Mouse (Mus musculus) kidney, postnatal 0 days (tissue): ENCODE data around the gene Serping1. TPM values are rescaled to one million over a fixed set of nuclear protein-coding genes. Genes with fewer than 3 reads are reported as not detected.

Source experiments
- ATAC-seq: fragments of 200-750 bp; cut with Nextera tagmentation; replicated peaks from 2 replicates; pipeline ENCODE4 v1.8.0; 2017; ENCODE audit warnings: low read depth, moderate number of reproducible peaks, moderate TSS enrichment, moderate library complexity; ENCODE audit not compliant: low FRiP score
- DNase-seq: peaks from one replicate; pipeline ENCODE4 v3.0.0-alpha.2; 2016; ENCODE audit warnings: low spot score
- H3K27ac ChIP-seq: fragments of 300-500 bp; sonication (generic); 2 replicates; pipeline ENCODE4 v1.5.1; 2014; ENCODE audit warnings: mild to moderate bottlenecking
- H3K27me3 ChIP-seq: fragments of 300-500 bp; sonication (generic); 2 replicates; pipeline ENCODE4 v1.6.1; 2014; ENCODE audit warnings: low read length, mixed read lengths; ENCODE audit not compliant: insufficient read depth
- H3K36me3 ChIP-seq: fragments of 300-500 bp; sonication (generic); 2 replicates; pipeline ENCODE4 v1.6.1; 2014; ENCODE audit warnings: low read length, mixed read lengths; ENCODE audit not compliant: insufficient read depth
- H3K4me1 ChIP-seq: fragments of 300-500 bp; sonication (generic); replicated peaks from 2 replicates; pipeline ENCODE4 v1.6.1; 2014; ENCODE audit warnings: antibody characterized with exemption, low read length, mixed read lengths; ENCODE audit not compliant: insufficient read depth
- H3K4me2 ChIP-seq: fragments of 300-500 bp; sonication (generic); 2 replicates; pipeline ENCODE4 v1.6.1; 2014; ENCODE audit warnings: mild to moderate bottlenecking, low read length, moderate library complexity, mixed read lengths
- H3K4me3 ChIP-seq: fragments of 300-500 bp; sonication (generic); replicated peaks from 2 replicates; pipeline ENCODE4 v1.5.1; 2014; ENCODE audit warnings: low read depth, low read length
- H3K9ac ChIP-seq: fragments of 300-500 bp; sonication (generic); 2 replicates; pipeline ENCODE4 v1.6.1; 2014; ENCODE audit warnings: low read depth, low read length
- H3K9me3 ChIP-seq: fragments of 300-500 bp; sonication (generic); replicated peaks from 2 replicates; pipeline ENCODE4 v1.6.1; 2016; ENCODE audit warnings: low read length, inconsistent platforms, mixed read lengths
- CTCF ChIP-seq: IDR thresholded peaks from 2 replicates; pipeline ENCODE4 v1.5.1; 2016; ENCODE audit warnings: antibody characterized with exemption, low read depth, mild to moderate bottlenecking, moderate library complexity
- WGBS: fragments of 180-500 bp; shearing (Covaris S2); extraction: QIAGEN DNeasy Blood & Tissue Kit; methylation state at CpG from one replicate; pipeline ENCODE4 v1.1.7; 2014; 5-methylcytosine and 5-hydroxymethylcytosine counted together
- polyA plus RNA-seq: library from polyadenylated mRNA; unstranded; fragments of >200 nt; fragmentation: Nextera tagmentation; extraction: Ambion mirVana; gene quantifications from 2 replicates; pipeline ENCODE4 v1.2.1, GENCODE M21; 2015

The Serping1 gene
- polyA plus RNA-seq, 1 experiment from 2014 or later, result 156 TPM

- ATAC-seq (no peak), DNase-seq (no peak)
- H3K27ac ChIP-seq, result no peak overlapping the region
- 48% methylated on average over 9 of the region's 9 CpGs for WGBS
- no peaks in the 10 kb centered on the region for H3K36me3 ChIP-seq
- no peaks in the 10 kb centered on the region for H3K4me1 ChIP-seq
- no peaks in the 10 kb centered on the region for H3K9me3 ChIP-seq
- TF ChIP-seq CTCF, result no peak
- H3K4me3 ChIP-seq, result no peak overlapping the region
- no peaks in the 10 kb centered on the region for H3K27me3 ChIP-seq
- no peak overlapping the region for H3K4me2 ChIP-seq
- H3K9ac ChIP-seq, result no peak overlapping the region
These were observed 15.2 kb upstream of the Serping1 start for GRCm38 (mm10) chr2:84790418-84790817.

GRCm38 (mm10) chr2:84788316-84788715 is 13.1 kb upstream of the Serping1 start:
- no peak for TF ChIP-seq CTCF
- Histone ChIP-seq H3K9me3 (no peaks in the 10 kb centered on the region), H3K27me3 (no peaks in the 10 kb centered on the region), H3K9ac (no peak overlapping the region), H3K4me3 (no peak overlapping the region), H3K27ac (no peak overlapping the region), H3K36me3 (no peaks in the 10 kb centered on the region), H3K4me2 (no peak overlapping the region), H3K4me1 (0 out of 2 replicates have a peak, but pooled peaks cover 6% of the 10 kb centered on the region)
- ATAC-seq, result no peak
- no peak for DNase-seq
- 66% methylated on average over 3 of the region's 3 CpGs for WGBS

- DNase-seq, result peak; percentile 80
These were observed 8.8 kb upstream of the Serping1 start for GRCm38 (mm10) chr2:84783840-84784566.

GRCm38 (mm10) chr2:84783315-84783714 is 8.1 kb upstream of the Serping1 start:
- Histone ChIP-seq H3K4me2 (no peak overlapping the region), H3K27ac (peak overlapping the region; percentile 42; the same call in 1 of the 2 replicates), H3K9ac (no peak overlapping the region), H3K9me3 (no peaks in the 10 kb centered on the region), H3K4me1 (0 out of 2 replicates have a peak, but pooled peaks cover 6% of the 10 kb centered on the region), H3K27me3 (no peaks in the 10 kb centered on the region), H3K36me3 (no peaks in the 10 kb centered on the region), H3K4me3 (no peak overlapping the region)
- no peak for TF ChIP-seq CTCF
- DNase-seq (no peak), ATAC-seq (no peak)
- WGBS, result 74% methylated on average over 1 of the region's 1 CpGs

More at GRCm38 (mm10) chr2:84783840-84784566, 8.8 kb upstream of the Serping1 start:
- Histone ChIP-seq H3K27me3 (no peaks in the 10 kb centered on the region), H3K4me3 (no peak overlapping the region), H3K27ac (peak overlapping the region; percentile 75), H3K9ac (no peak overlapping the region), H3K9me3 (no peaks in the 10 kb centered on the region), H3K4me1 (0 out of 2 replicates have a peak, but pooled peaks cover 6% of the 10 kb centered on the region), H3K36me3 (no peaks in the 10 kb centered on the region), H3K4me2 (no peak overlapping the region)
- no peak; the same call in 1 of the 2 replicates for ATAC-seq
- 58% methylated on average over 3 of the region's 3 CpGs for WGBS
- no peak for TF ChIP-seq CTCF

GRCm38 (mm10) chr2:84779210-84779609 is 4.0 kb upstream of the Serping1 start:
- H3K27me3 ChIP-seq, result no peaks in the 10 kb centered on the region

GRCm38 (mm10) chr2:84777706-84778105 is 2.5 kb upstream of the Serping1 start:
- DNase-seq, result no peak

More at GRCm38 (mm10) chr2:84779210-84779609, 4.0 kb upstream of the Serping1 start:
- Histone ChIP-seq H3K9me3 (no peaks in the 10 kb centered on the region), H3K4me1 (peaks cover 5% of the 10 kb centered on the region; the same call in 1 of the 2 replicates), H3K27ac (no peak overlapping the region), H3K9ac (no peak overlapping the region), H3K4me2 (no peak overlapping the region), H3K36me3 (no peaks in the 10 kb centered on the region), H3K4me3 (no peak overlapping the region)
- ATAC-seq, result no peak
- 56% methylated on average over 6 of the region's 6 CpGs for WGBS
- DNase-seq, result peak; percentile 24
- peak; percentile 47; the same call in 1 of the 2 replicates for TF ChIP-seq CTCF

More at GRCm38 (mm10) chr2:84777706-84778105, 2.5 kb upstream of the Serping1 start:
- WGBS, result 66% methylated on average over 3 of the region's 3 CpGs
- TF ChIP-seq CTCF, result no peak
- H3K27me3 ChIP-seq, result no peaks in the 10 kb centered on the region
- no peak overlapping the region for H3K9ac ChIP-seq
- H3K4me2 ChIP-seq, result no peak overlapping the region
- H3K36me3 ChIP-seq, result no peaks in the 10 kb centered on the region
- no peak for ATAC-seq
- no peak overlapping the region for H3K27ac ChIP-seq
- H3K9me3 ChIP-seq, result no peaks in the 10 kb centered on the region
- H3K4me1 ChIP-seq, result peaks cover 3% of the 10 kb centered on the region; the same call in 1 of the 2 replicates
- no peak overlapping the region for H3K4me3 ChIP-seq
